Mouse (Mus musculus) kidney, postnatal 0 days (tissue): ENCODE measurements around the gene C4bp. TPM values are rescaled to one million over a fixed set of nuclear protein-coding genes. Genes with fewer than 3 reads are reported as not detected.
A peak's percentile ranks its signal among the peaks of the same experiment; 100 is the strongest.

Experiments used
- ATAC-seq: fragments of 200-750 bp; cut with Nextera tagmentation; replicated peaks from 2 replicates; pipeline ENCODE4 v1.8.0; 2017; ENCODE audit warnings: low read depth, moderate number of reproducible peaks, moderate TSS enrichment, moderate library complexity; ENCODE audit not compliant: low FRiP score
- DNase-seq: peaks from one replicate; pipeline ENCODE4 v3.0.0-alpha.2; 2016; ENCODE audit warnings: low spot score
- H3K27ac ChIP-seq: fragments of 300-500 bp; sonication (generic); 2 replicates; pipeline ENCODE4 v1.5.1; 2014; ENCODE audit warnings: mild to moderate bottlenecking
- H3K27me3 ChIP-seq: fragments of 300-500 bp; sonication (generic); 2 replicates; pipeline ENCODE4 v1.6.1; 2014; ENCODE audit warnings: low read length, mixed read lengths; ENCODE audit not compliant: insufficient read depth
- H3K36me3 ChIP-seq: fragments of 300-500 bp; sonication (generic); 2 replicates; pipeline ENCODE4 v1.6.1; 2014; ENCODE audit warnings: low read length, mixed read lengths; ENCODE audit not compliant: insufficient read depth
- H3K4me1 ChIP-seq: fragments of 300-500 bp; sonication (generic); replicated peaks from 2 replicates; pipeline ENCODE4 v1.6.1; 2014; ENCODE audit warnings: antibody characterized with exemption, low read length, mixed read lengths; ENCODE audit not compliant: insufficient read depth
- H3K4me2 ChIP-seq: fragments of 300-500 bp; sonication (generic); 2 replicates; pipeline ENCODE4 v1.6.1; 2014; ENCODE audit warnings: mild to moderate bottlenecking, low read length, moderate library complexity, mixed read lengths
- H3K4me3 ChIP-seq: fragments of 300-500 bp; sonication (generic); replicated peaks from 2 replicates; pipeline ENCODE4 v1.5.1; 2014; ENCODE audit warnings: low read depth, low read length
- H3K9ac ChIP-seq: fragments of 300-500 bp; sonication (generic); 2 replicates; pipeline ENCODE4 v1.6.1; 2014; ENCODE audit warnings: low read depth, low read length
- H3K9me3 ChIP-seq: fragments of 300-500 bp; sonication (generic); replicated peaks from 2 replicates; pipeline ENCODE4 v1.6.1; 2016; ENCODE audit warnings: low read length, inconsistent platforms, mixed read lengths
- CTCF ChIP-seq: IDR thresholded peaks from 2 replicates; pipeline ENCODE4 v1.5.1; 2016; ENCODE audit warnings: antibody characterized with exemption, low read depth, mild to moderate bottlenecking, moderate library complexity
- WGBS: fragments of 180-500 bp; shearing (Covaris S2); extraction: QIAGEN DNeasy Blood & Tissue Kit; methylation state at CpG from one replicate; pipeline ENCODE4 v1.1.7; 2014; 5-methylcytosine and 5-hydroxymethylcytosine counted together
- polyA plus RNA-seq: library from polyadenylated mRNA; unstranded; fragments of >200 nt; fragmentation: Nextera tagmentation; extraction: Ambion mirVana; gene quantifications from 2 replicates; pipeline ENCODE4 v1.2.1, GENCODE M21; 2015

The C4bp gene
- polyA plus RNA-seq, 1 experiment from 2014 or later, result 3.6 TPM

DNA sequence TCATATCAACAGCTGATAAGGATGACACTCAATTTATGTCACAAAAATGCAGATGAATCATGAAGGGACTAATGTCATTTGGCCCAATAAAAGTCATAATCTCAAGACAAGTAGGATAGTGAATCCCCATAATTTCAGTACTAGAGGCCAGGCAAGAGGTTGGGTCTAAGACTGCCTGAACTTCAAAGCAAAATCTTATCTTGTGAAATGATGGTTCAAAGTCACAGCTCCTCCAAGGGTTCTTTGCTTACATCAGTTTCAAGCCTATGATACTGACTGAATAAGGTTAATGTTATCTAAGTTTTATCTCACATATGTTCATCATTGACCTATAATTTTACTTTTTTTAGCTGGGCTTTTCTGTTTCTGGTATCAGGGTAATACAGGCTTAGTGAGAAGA is 20.5 kb downstream of the C4bp start:
- no peak for ATAC-seq
- no peak overlapping the region for H3K9ac ChIP-seq
- H3K36me3 ChIP-seq, result no peaks in the 10 kb centered on the region
- H3K9me3 ChIP-seq, result no peaks in the 10 kb centered on the region
- H3K4me1 ChIP-seq, result no peaks in the 10 kb centered on the region
- H3K4me3 ChIP-seq, result no peak overlapping the region
- no peak overlapping the region for H3K27ac ChIP-seq
- DNase-seq, result no peak
- no peaks in the 10 kb centered on the region for H3K27me3 ChIP-seq
- TF ChIP-seq CTCF, result no peak
- H3K4me2 ChIP-seq, result no peak overlapping the region

DNA sequence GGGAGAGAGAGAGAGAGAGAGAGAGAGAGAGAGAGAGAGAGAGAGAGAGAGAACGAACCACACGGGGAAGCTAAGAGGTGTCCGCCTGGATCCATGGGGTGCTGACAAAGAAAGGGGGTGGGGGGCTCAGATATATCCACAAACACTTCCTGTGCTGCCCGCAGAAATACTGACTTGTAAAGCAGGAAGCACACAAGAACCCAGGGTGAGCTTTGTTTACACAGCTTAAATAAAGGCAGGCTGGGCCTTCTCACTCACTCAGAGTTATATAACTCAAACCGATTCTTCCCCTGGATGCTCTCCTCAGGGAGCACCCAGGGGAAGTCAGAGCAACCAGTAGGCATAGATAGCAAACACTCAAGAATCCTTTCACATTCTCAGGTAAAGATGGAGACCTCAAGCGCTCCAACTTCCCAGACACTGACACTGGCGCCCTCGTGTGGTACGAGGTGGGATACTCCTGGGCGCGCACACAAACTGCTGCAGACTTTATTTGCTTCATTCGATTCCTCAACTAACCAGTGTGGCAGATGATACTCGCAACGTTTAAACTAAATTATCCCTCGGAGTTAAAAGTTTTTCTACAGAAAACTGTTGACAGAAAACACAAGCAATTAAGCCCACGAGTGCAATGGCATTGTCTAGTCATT is 27.5 kb downstream of the C4bp start:
- TF ChIP-seq CTCF, result peak; percentile 85
- Histone ChIP-seq H3K36me3 (no peaks in the 10 kb centered on the region), H3K4me1 (no peaks in the 10 kb centered on the region), H3K4me3 (no peak overlapping the region), H3K27me3 (no peaks in the 10 kb centered on the region), H3K9ac (no peak overlapping the region), H3K27ac (no peak overlapping the region), H3K4me2 (no peak overlapping the region), H3K9me3 (no peaks in the 10 kb centered on the region)
- WGBS, result 31% methylated on average over 16 of the region's 16 CpGs
- peak; percentile 52; the same call in 1 of the 2 replicates for ATAC-seq
- peak; percentile 68 for DNase-seq

DNA sequence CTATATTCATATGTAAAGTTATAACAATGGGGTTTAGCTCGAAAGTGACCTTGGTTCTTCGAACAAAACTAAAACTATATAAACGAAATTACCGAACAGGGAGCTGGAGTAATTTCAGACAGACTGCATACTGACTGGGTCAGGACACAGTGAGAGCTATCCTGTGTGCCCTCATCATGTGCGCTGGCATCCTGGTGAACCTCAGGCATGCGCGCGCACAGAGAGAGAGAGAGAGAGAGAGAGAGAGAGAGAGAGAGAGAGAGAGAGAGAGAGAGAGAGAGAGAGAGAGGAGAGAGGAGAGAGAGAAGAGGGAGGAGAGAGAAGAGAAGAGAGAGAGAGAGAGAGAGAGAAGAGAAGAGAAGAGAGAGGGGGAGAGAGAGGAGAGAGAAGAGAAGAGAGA is 28.1 kb downstream of the C4bp start:
- no peaks in the 10 kb centered on the region for H3K9me3 ChIP-seq
- no peaks in the 10 kb centered on the region for H3K27me3 ChIP-seq
- 92% methylated on average over 8 of the region's 8 CpGs for WGBS
- H3K4me2 ChIP-seq, result no peak overlapping the region
- DNase-seq (no peak), ATAC-seq (no peak)
- H3K4me3 ChIP-seq, result no peak overlapping the region
- H3K4me1 ChIP-seq, result no peaks in the 10 kb centered on the region
- TF ChIP-seq CTCF, result no peak
- H3K27ac ChIP-seq, result no peak overlapping the region
- no peak overlapping the region for H3K9ac ChIP-seq
- H3K36me3 ChIP-seq, result no peaks in the 10 kb centered on the region

DNA sequence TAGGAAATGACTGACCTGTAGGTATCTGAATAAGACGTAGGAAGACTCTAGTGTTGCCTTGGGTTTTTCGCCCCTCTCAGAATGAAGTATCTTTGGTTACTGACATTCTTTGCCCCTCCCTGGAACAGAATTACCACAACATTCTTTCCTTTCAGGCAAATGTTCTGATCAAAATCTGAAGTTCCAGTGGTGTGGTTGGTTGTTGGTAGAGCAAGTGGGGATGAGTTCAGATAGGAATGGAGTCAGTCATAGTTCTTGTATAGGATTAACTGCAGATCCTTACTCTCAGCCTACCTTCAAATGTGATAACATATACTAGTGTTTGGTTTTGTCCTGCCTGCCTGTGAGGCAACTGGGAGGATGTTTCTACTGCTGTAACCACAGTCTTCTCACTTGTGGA is 31.9 kb downstream of the C4bp start, which contains the start of gene Zp3r:
TSS of gene Zp3r (minus strand) at position 101 of the 400 bp plus-strand sequence.
- H3K36me3 ChIP-seq, result no peaks in the 10 kb centered on the region
- no peak within 1 kb of the TSS for H3K27ac ChIP-seq
- no peak for TF ChIP-seq CTCF
- DNase-seq, result no peak
- H3K4me1 ChIP-seq, result no peaks in the 10 kb centered on the region
- no peak for ATAC-seq
- H3K9me3 ChIP-seq, result no peaks in the 10 kb centered on the region
- no peak within 1 kb of the TSS for H3K9ac ChIP-seq
- H3K4me3 ChIP-seq, result no peak within 1 kb of the TSS
- no peak within 1 kb of the TSS for H3K4me2 ChIP-seq
- H3K27me3 ChIP-seq, result no peaks in the 10 kb centered on the region
- 84% methylated on average over 2 of the region's 2 CpGs for WGBS

DNA sequence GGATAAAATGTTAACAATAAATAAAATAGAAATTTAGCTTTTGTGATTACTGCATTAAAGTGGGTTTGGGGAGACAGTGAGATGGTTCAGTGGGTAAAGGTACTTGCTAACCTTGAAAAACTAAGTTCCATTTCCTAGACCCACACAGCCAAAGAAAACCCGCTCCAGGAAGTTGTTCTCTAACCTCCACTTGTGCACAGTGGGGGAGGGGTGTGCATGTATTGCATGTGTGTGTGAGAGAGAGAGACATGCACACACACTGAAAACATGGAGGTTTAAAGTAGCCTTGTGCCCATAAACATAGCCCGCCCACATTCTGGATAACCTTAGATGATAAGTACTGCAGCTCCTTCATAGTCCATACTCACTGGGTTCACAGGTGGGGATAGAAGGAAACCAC is 65.1 kb downstream of the C4bp start:
- WGBS, result 94% methylated on average over 2 of the region's 2 CpGs
- Histone ChIP-seq H3K4me1 (no peaks in the 10 kb centered on the region), H3K27me3 (no peaks in the 10 kb centered on the region), H3K9ac (no peak overlapping the region), H3K4me3 (no peak overlapping the region), H3K36me3 (no peaks in the 10 kb centered on the region), H3K27ac (no peak overlapping the region), H3K4me2 (no peak overlapping the region), H3K9me3 (no peaks in the 10 kb centered on the region)
- ATAC-seq, result no peak
- no peak for DNase-seq
- TF ChIP-seq CTCF, result no peak

DNA sequence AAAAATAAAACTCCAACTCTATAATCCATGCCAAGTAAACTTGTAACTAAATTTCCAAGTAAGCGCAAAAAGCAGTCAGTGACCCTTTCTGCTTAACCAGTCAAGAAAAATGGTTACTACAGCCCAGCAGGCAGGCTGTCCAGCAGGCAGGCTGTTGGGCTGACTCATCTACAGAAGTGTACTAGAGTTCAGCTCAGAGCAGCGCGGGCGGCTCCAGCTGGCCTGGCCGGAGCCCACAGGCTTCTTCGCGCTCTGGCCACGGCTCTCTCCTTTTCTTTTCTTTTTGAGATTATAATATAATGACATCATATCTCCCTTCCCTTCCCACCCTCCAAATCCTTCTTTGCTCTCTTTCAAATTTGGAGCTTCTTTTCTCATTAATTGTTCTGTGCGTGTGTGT is 72.8 kb downstream of the C4bp start:
- DNase-seq (peak; percentile 12), ATAC-seq (no peak)
- Histone ChIP-seq H3K27ac (no peak overlapping the region), H3K4me3 (no peak overlapping the region), H3K4me2 (no peak overlapping the region), H3K36me3 (no peaks in the 10 kb centered on the region), H3K27me3 (no peaks in the 10 kb centered on the region), H3K9me3 (no peaks in the 10 kb centered on the region), H3K4me1 (no peaks in the 10 kb centered on the region), H3K9ac (no peak overlapping the region)
- 81% methylated on average over 9 of the region's 9 CpGs for WGBS
- no peak for TF ChIP-seq CTCF

Other genes with a start within 250 kb of the C4bp start
- not detected in 2 replicates for gene Cd55b, start 238.6 kb downstream of the C4bp start, polyA plus RNA-seq
- gene Cd55, start 198.9 kb downstream of the C4bp start, polyA plus RNA-seq, result 11.3 and 12.3 TPM in 2 replicates
- not detected in 2 replicates for gene Zp3r, start 32.0 kb downstream of the C4bp start, polyA plus RNA-seq
- gene Gm29427, start 54.2 kb upstream of the C4bp start, polyA plus RNA-seq, result not detected in 2 replicates
- gene Yod1, start 55.7 kb upstream of the C4bp start, polyA plus RNA-seq, result 9.7 and 11.5 TPM in 2 replicates
- gene Pfkfb2, start 67.6 kb upstream of the C4bp start, polyA plus RNA-seq, result 6.7 and 7.3 TPM in 2 replicates
- 15.3 and 17.7 TPM in 2 replicates for gene AA986860, start 70.3 kb upstream of the C4bp start, polyA plus RNA-seq
- gene Fcamr, start 139.3 kb upstream of the C4bp start, polyA plus RNA-seq, result 0.08 TPM in 1 of 2 replicates, not detected in the other
- 0.05 and 0.11 TPM in 2 replicates for gene Pigr, start 165.1 kb upstream of the C4bp start, polyA plus RNA-seq
- 0.24 and 0.46 TPM in 2 replicates for gene Fcmr, start 204.0 kb upstream of the C4bp start, polyA plus RNA-seq
- gene Il24, start 225.8 kb upstream of the C4bp start, polyA plus RNA-seq, result not detected in 2 replicates
- gene Il20, start 249.8 kb upstream of the C4bp start, polyA plus RNA-seq, result not detected in 2 replicates